Mouse (Mus musculus) forebrain, embryonic 11.5 days (tissue): ENCODE measurements around the gene Kit. TPM values are rescaled to one million over a fixed set of nuclear protein-coding genes. Genes with fewer than 3 reads are reported as not detected.

Source experiments
- ATAC-seq: fragments of 200-750 bp; cut with Nextera tagmentation; replicated peaks from 2 replicates; pipeline ENCODE4 v1.8.0; 2017; ENCODE audit warnings: moderate TSS enrichment; ENCODE audit not compliant: low FRiP score
- DNase-seq: peaks from one replicate; pipeline ENCODE4 v3.0.0-alpha.2; 2017; ENCODE audit warnings: low spot score
- H3K27ac ChIP-seq: fragments of 300-500 bp; sonication (generic); 2 replicates; pipeline ENCODE4 v1.5.1; 2014; ENCODE audit warnings: low read depth, low read length
- H3K27me3 ChIP-seq: fragments of 300-500 bp; sonication (generic); 2 replicates; pipeline ENCODE4 v1.6.1; 2014; ENCODE audit warnings: mild to moderate bottlenecking, low read length, mixed read lengths; ENCODE audit not compliant: control insufficient read depth, insufficient read depth
- H3K36me3 ChIP-seq: fragments of 300-500 bp; sonication (generic); 2 replicates; pipeline ENCODE4 v1.6.1; 2014; ENCODE audit warnings: mild to moderate bottlenecking, low read length, moderate library complexity, mixed read lengths; ENCODE audit not compliant: control insufficient read depth, insufficient read depth
- H3K4me1 ChIP-seq: fragments of 300-500 bp; sonication (generic); replicated peaks from 2 replicates; pipeline ENCODE4 v1.6.1; 2014; ENCODE audit warnings: low read length, mixed read lengths; ENCODE audit not compliant: control insufficient read depth, insufficient read depth
- H3K4me2 ChIP-seq: fragments of 300-500 bp; sonication (generic); 2 replicates; pipeline ENCODE4 v1.6.1; 2014; ENCODE audit warnings: low read depth, mild to moderate bottlenecking, low read length, moderate library complexity, mixed read lengths; ENCODE audit not compliant: severe bottlenecking
- H3K4me3 ChIP-seq: fragments of 300-500 bp; sonication (generic); 2 replicates; pipeline ENCODE4 v1.5.1; 2014; ENCODE audit warnings: low read depth, low read length
- H3K9ac ChIP-seq: fragments of 300-500 bp; sonication (generic); 2 replicates; pipeline ENCODE4 v1.6.1; 2014; ENCODE audit warnings: low read length
- H3K9me3 ChIP-seq: fragments of 300-500 bp; sonication (generic); 2 replicates; pipeline ENCODE4 v1.6.1; 2016; ENCODE audit warnings: low read length, mixed read lengths; ENCODE audit not compliant: control insufficient read depth
- WGBS: fragments of 180-500 bp; shearing (Covaris S2); extraction: QIAGEN DNeasy Blood & Tissue Kit; methylation state at CpG from one replicate; pipeline ENCODE4 v1.1.7; 2014; 5-methylcytosine and 5-hydroxymethylcytosine counted together
- polyA plus RNA-seq: library from polyadenylated mRNA; unstranded; fragments of >200 nt; fragmentation: Nextera tagmentation; extraction: Ambion mirVana; gene quantifications from 2 replicates; pipeline ENCODE4 v1.2.1, GENCODE M21; 2014

Gene Kit
- 20.9 and 22.9 TPM in 2 replicates for polyA plus RNA-seq

DNA sequence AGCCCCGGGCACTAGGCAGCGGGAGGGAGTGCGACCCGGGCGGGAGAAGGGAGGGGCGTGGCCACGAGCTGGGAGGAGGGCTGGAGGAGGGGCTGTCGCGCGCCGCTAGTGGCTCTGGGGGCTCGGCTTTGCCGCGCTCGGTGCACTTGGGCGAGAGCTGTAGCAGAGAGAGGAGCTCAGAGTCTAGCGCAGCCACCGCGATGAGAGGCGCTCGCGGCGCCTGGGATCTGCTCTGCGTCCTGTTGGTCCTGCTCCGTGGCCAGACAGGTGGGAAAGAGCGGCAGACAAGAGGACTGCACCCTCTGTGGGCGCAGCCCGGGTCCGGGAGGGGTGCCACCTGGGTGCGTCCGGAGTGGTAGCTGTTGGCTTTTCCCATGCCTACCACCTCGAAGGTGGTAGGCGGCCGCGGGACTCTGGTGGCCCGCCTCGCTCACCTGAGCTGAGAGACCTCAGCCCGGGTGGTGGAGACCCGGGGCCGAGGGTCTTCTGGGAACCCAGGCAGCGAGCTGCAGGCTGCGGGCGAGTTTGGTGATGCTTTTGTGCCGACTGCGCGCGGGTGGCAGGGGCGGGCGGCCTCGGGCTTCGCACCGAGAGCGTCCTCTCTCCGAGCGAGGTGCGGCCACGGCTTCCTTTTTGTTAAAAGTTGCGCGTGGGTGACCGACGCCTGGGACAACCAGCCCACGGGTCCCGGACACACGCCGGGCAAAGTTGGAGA is at the start of gene Kit:
Gene Kit (plus strand): TSS at position 65 of the 715 bp plus-strand sequence.
- Histone ChIP-seq H3K9ac (peak within 1 kb of the TSS; percentile 73), H3K4me3 (peak within 1 kb of the TSS; percentile 59), H3K27me3 (peaks cover 15% of the 10 kb centered on the region; the same call in 1 of the 2 replicates), H3K36me3 (no peaks in the 10 kb centered on the region), H3K4me1 (peaks cover 8% of the 10 kb centered on the region), H3K27ac (no peak within 1 kb of the TSS), H3K4me2 (peak within 1 kb of the TSS; percentile 99), H3K9me3 (no peaks in the 10 kb centered on the region)
- DNase-seq (peak; percentile 95), ATAC-seq (peak; percentile 95)
- under 1% methylated on average over 65 of the region's 65 CpGs for WGBS

DNA sequence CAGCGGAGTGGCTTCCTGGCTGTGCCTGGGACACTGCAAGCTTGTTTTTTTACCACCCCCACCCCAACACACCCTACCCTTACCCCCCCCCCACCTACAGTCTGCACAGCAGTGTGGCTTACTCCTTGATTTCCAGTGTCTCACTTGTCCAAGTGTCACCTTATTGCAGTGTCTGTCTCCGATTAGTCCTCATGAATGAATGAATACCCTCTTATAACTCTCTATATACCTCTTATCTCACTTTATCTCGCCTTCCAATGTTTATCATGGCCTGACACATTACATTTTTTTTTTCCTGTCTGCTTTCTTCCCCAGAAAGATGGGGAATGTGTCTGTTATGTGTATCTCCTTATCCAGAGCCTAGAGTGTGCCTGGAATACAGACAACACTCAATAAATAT is 38.6 kb upstream of the Kit start:
- Histone ChIP-seq H3K27ac (no peak overlapping the region), H3K4me2 (no peak overlapping the region), H3K4me1 (no peaks in the 10 kb centered on the region), H3K27me3 (no peaks in the 10 kb centered on the region), H3K9ac (no peak overlapping the region), H3K36me3 (no peaks in the 10 kb centered on the region), H3K4me3 (no peak overlapping the region), H3K9me3 (no peaks in the 10 kb centered on the region)
- 79% methylated on average over 3 of the region's 3 CpGs for WGBS
- DNase-seq, result no peak
- ATAC-seq, result no peak

DNA sequence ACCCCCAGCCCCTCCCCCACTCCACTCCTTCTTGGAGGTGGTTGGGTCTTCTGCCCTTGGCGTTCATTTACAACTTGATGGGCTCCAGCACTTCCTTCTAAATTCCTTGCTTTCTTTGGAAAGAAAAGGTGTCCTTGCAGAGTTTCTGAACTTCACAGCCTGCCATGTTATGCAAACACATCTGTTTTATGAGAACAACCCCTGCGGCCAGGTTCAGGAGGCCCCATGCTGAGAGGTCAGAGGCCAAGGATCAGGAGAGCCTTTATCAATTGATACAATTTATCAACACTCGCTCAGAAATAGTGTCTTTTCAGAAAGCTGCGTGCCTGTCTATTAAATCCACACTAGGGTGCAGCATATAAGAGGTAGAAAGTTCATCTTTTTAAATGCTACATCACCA is 37.0 kb upstream of the Kit start:
- Histone ChIP-seq H3K9me3 (no peaks in the 10 kb centered on the region), H3K27ac (no peak overlapping the region), H3K27me3 (no peaks in the 10 kb centered on the region), H3K9ac (no peak overlapping the region), H3K4me3 (no peak overlapping the region), H3K4me2 (no peak overlapping the region), H3K4me1 (no peaks in the 10 kb centered on the region), H3K36me3 (no peaks in the 10 kb centered on the region)
- WGBS, result 28% methylated on average over 4 of the region's 4 CpGs
- no peak for ATAC-seq
- no peak for DNase-seq

DNA sequence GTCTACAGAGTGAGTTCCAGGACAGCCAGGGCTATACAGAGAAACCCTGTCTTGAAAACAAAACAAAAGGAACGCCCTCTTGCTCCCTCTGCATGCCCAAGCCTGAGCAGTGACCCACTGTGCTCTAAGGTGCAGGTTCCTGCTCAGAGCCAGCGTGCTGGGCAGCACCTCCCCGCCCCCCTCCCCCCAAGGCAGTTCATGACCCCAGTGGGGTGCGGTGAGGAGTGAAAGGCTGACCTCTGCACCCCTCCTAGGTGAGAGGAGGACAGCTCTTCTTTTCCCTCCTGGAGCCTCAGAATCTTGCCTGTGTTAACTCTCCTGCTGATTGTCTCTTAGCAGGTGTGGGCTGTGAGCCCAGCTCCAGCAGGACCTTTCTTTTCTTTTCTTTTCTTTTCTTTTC is 36.3 kb upstream of the Kit start:
- no peaks in the 10 kb centered on the region for H3K36me3 ChIP-seq
- no peak overlapping the region for H3K4me3 ChIP-seq
- WGBS, result 12% methylated on average over 4 of the region's 4 CpGs
- no peaks in the 10 kb centered on the region for H3K27me3 ChIP-seq
- no peak overlapping the region for H3K4me2 ChIP-seq
- H3K4me1 ChIP-seq, result no peaks in the 10 kb centered on the region
- H3K9ac ChIP-seq, result no peak overlapping the region
- H3K9me3 ChIP-seq, result no peaks in the 10 kb centered on the region
- DNase-seq, result no peak
- no peak overlapping the region for H3K27ac ChIP-seq
- ATAC-seq, result no peak

DNA sequence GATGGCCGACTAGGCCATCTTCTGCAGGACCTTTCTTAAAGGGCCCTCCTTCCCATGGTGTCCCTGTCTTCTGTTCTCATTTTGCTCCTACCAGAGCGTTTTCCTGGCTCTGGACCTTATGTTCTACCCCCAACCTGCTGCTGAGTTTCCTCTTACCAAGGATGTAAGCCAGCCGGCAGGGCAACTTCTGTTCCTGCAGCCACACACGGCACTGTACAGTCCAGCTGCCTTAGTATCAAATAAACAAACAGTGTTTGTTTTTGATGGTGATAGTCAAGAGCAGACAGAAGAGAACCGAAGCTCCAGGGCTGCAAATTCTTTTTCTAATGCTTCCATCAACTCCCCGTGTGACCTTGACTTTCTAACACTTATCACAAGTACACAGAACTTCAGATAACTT is 35.6 kb upstream of the Kit start:
- Histone ChIP-seq H3K9me3 (no peaks in the 10 kb centered on the region), H3K4me3 (no peak overlapping the region), H3K27ac (no peak overlapping the region), H3K36me3 (no peaks in the 10 kb centered on the region), H3K27me3 (no peaks in the 10 kb centered on the region), H3K4me2 (no peak overlapping the region), H3K4me1 (no peaks in the 10 kb centered on the region), H3K9ac (no peak overlapping the region)
- no peak for ATAC-seq
- whole genome bisulfite sequencing, result 54% methylated on average over 6 of the region's 6 CpGs
- no peak for DNase-seq

DNA sequence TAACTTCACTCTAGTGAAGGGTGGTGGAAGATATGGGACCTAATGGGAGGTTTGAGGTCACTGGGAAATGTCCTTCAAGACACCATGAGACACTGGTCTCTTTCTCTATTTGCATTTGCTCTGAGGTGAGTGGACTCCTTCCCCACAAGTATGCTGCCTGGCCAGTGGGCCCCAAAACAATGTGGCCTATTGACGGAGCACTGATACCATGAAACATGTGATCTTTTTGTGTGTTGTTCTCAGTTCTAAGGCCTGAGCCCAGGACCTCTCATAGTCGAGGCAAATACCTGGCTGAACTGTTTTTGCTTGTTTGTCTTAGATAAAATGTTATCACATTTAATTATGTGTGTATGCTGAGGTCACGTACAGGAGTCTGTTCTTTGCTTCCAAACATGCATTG is 31.0 kb upstream of the Kit start:
- Histone ChIP-seq H3K9me3 (no peaks in the 10 kb centered on the region), H3K9ac (no peak overlapping the region), H3K4me1 (no peaks in the 10 kb centered on the region), H3K27ac (no peak overlapping the region), H3K27me3 (no peaks in the 10 kb centered on the region), H3K4me2 (no peak overlapping the region), H3K4me3 (no peak overlapping the region), H3K36me3 (no peaks in the 10 kb centered on the region)
- no peak for DNase-seq
- no peak for ATAC-seq
- 80% methylated on average over 3 of the region's 3 CpGs for WGBS

DNA sequence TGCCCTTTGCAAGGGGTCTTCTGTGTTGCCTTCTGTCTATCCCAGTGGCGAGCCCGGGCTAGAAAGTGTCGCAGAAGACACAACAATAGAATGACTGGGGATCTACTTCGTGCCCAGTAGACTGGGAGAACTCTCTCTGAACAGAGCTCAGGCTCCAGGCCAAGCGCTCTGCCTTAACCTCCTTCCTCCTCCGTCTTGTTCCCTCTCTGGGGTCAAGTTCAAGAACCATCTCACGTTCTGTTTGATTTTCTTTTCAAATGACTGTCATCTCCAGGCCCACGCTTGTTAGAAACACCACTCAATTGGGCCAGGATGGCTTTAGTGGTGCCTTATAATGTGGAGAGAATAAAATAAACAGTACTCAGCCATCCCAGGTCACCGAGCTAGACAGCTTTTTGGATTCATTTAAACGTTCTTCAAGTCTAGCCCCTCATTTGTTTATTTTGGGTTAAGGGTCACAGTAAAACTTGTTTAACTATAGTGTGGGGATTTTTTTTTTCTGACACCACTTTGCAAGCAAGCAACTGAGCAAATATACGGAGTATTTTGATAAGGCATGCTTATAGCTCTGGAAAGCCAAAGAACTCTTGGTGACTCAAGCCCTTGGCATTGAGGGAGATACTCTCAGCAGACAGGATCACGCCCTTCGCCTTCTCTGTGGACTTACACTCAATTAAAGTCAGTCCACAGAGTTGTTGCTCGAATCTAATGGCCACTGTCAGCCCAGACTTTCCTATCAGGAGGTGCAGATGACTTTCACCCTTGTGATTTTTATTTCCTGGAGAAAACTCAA is 30.0 kb upstream of the Kit start:
- Histone ChIP-seq H3K9ac (no peak overlapping the region), H3K36me3 (no peaks in the 10 kb centered on the region), H3K4me2 (no peak overlapping the region), H3K9me3 (no peaks in the 10 kb centered on the region), H3K27ac (no peak overlapping the region), H3K27me3 (no peaks in the 10 kb centered on the region), H3K4me3 (no peak overlapping the region), H3K4me1 (no peaks in the 10 kb centered on the region)
- no peak for ATAC-seq
- WGBS, result 84% methylated on average over 14 of the region's 14 CpGs
- DNase-seq, result no peak

DNA sequence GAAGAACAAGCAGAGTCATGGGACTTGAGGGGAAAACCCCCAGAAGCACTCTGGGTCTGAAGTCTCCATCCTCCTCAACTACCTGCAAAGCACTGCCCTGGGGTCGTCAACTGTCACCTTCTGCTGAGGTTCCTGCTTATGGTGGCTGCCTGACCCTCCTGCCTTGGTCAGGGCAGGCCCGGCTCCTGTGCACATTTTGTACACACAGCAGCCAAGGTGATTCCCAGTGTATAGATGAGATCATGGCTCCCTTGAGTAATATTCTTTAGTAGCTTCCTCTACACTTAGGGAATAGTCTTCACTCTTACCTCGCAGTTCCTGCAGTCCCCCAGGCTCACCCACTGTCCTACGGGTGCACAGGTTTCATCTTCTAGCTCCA is 29.5 kb upstream of the Kit start:
- Histone ChIP-seq H3K4me3 (no peak overlapping the region), H3K9ac (no peak overlapping the region), H3K27ac (no peak overlapping the region), H3K27me3 (no peaks in the 10 kb centered on the region), H3K36me3 (no peaks in the 10 kb centered on the region), H3K4me1 (no peaks in the 10 kb centered on the region), H3K9me3 (no peaks in the 10 kb centered on the region), H3K4me2 (no peak overlapping the region)
- DNase-seq (no peak), ATAC-seq (no peak)
- WGBS, result 90% methylated on average over 4 of the region's 4 CpGs
